8 mouse cellular contexts compared by ENCODE assay signal in the genomic region with DNA sequence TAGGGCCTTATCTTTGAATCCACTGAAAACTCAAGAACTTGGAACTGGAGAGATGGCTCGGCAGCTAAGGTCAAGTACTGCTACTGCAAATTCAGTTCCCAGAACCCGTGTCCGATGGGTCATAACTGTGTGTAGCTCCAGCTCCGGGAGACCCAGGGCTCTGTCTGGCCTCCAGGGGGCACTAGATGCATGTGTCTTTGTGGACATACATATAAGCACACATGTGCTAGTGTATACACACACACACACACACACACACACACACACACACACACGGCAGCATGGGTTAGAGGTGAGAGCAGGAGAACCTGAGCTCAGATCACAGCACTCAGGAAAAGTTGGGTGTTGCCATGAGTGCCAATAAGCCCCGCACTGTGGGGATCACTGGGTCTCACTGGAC. TPM values are rescaled to one million over a fixed set of nuclear protein-coding genes. Genes with fewer than 3 reads are reported as not detected.
DNase-seq lines count a peak whose midpoint lies in the region; ATAC-seq and TF ChIP-seq lines count a peak whose summit lies in the region.

No protein-coding gene starts in this region.

- TF ChIP-seq POLR2A in kidney, adult 2 months (IDR thresholded peaks at IDR 0.05; ENCODE audit: low read depth, low read length), result no peak

- no peak overlapping the region for H3K27ac ChIP-seq in heart, embryonic 10.5 days
- H3K27ac ChIP-seq in kidney, adult 2 months (ENCODE audit: insufficient read depth, low read depth, low read length), result no peak overlapping the region
- no peak overlapping the region for H3K27ac ChIP-seq in neural tube, embryonic 11.5 days (ENCODE audit: low read depth, low read length)

- no peak overlapping the region for H3K4me2 ChIP-seq in neural tube, embryonic 11.5 days (ENCODE audit: low read depth)

- H3K27me3 ChIP-seq in heart, embryonic 10.5 days (ENCODE audit: insufficient read depth, poor library complexity, severe bottlenecking), result no peaks in the 10 kb centered on the region
- no peaks in the 10 kb centered on the region for H3K27me3 ChIP-seq in kidney, adult 2 months (replicated peaks; ENCODE audit: control insufficient read depth, insufficient read depth, low read length)
- no peaks in the 10 kb centered on the region for H3K27me3 ChIP-seq in neural tube, embryonic 11.5 days (ENCODE audit: control insufficient read depth, insufficient read depth, low read length)

- peak; percentile 58 for ATAC-seq in neural tube, embryonic 11.5 days (ENCODE audit: insufficient read depth, low FRiP score, low TSS enrichment)

- peak; percentile 39 for DNase-seq in heart, adult 11 months
- no peak for DNase-seq in heart, embryonic 10.5 days (ENCODE audit: low spot score)
- DNase-seq in 3134 (ENCODE audit: extremely low read depth, insufficient read length, low spot score), result peak; percentile 6
- peak; percentile 43 to 45 for DNase-seq in adrenal gland, adult 18-20 months (ENCODE audit: low spot score in 2 of 2)
- peak; percentile 49 for DNase-seq in kidney, adult 2 months
- DNase-seq in neural tube, embryonic 11.5 days (ENCODE audit: low spot score), result peak; percentile 42
- no peak for DNase-seq in right cerebral cortex, postnatal 36 days (ENCODE audit: low spot score in 2 of 2)
- no peak for DNase-seq in layer of hippocampus, postnatal 14 days (ENCODE audit: low spot score in 2 of 2)

- no peak overlapping the region for H3K4me3 ChIP-seq in heart, embryonic 10.5 days
- H3K4me3 ChIP-seq in kidney, adult 2 months (ENCODE audit: insufficient read depth, low read depth, low read length), result no peak overlapping the region
- no peak overlapping the region for H3K4me3 ChIP-seq in neural tube, embryonic 11.5 days (ENCODE audit: low read depth, low read length)

- no peaks in the 10 kb centered on the region for H3K4me1 ChIP-seq in heart, embryonic 10.5 days
- peaks cover 4% of the 10 kb centered on the region; the same call in 1 of the 2 replicates for H3K4me1 ChIP-seq in kidney, adult 2 months (ENCODE audit: control insufficient read depth, insufficient read depth, low read length)
- H3K4me1 ChIP-seq in neural tube, embryonic 11.5 days (ENCODE audit: control insufficient read depth, insufficient read depth, low read length), result no peaks in the 10 kb centered on the region

- H3K36me3 ChIP-seq in heart, embryonic 10.5 days, result no peaks in the 10 kb centered on the region
- H3K36me3 ChIP-seq in kidney, adult 2 months (ENCODE audit: control insufficient read depth, insufficient read depth, low read length), result no peaks in the 10 kb centered on the region
- no peaks in the 10 kb centered on the region for H3K36me3 ChIP-seq in neural tube, embryonic 11.5 days (ENCODE audit: control insufficient read depth, insufficient read depth, low read length)

- 80% methylated on average over 6 of the region's 6 CpGs for WGBS in heart, embryonic 10.5 days
- 66% methylated on average over 6 of the region's 6 CpGs for WGBS in kidney, adult 2 months
- WGBS in neural tube, embryonic 11.5 days, result 80% methylated on average over 5 of the region's 6 CpGs

- TF ChIP-seq CTCF in kidney, adult 2 months (conservative IDR thresholded peaks at IDR 0.05; ENCODE audit: insufficient read depth, insufficient read length, low read depth, low read length), result peak; percentile 65

- no peak overlapping the region for H3K9ac ChIP-seq in neural tube, embryonic 11.5 days (ENCODE audit: low read length)

- H3K9me3 ChIP-seq in heart, embryonic 10.5 days, result no peaks in the 10 kb centered on the region
- no peaks in the 10 kb centered on the region for H3K9me3 ChIP-seq in neural tube, embryonic 11.5 days (ENCODE audit: control insufficient read depth, low read length)

RNA-seq across cellular contexts. Expression of a gene that starts 19.2 kb away (rescaled TPM):
- polyA plus RNA-seq in heart, embryonic 10.5 days (2016; fragmentation: Nextera tagmentation; extraction: Ambion mirVana), result 1.1 and 1.2 TPM in 2 replicates
- 1 to 10 TPM in 1 of 2 experiments, under 1 TPM in 1; 0.27 to 1.5 TPM for total RNA-seq in adrenal gland, adult 18-20 months (2021)
- polyA plus RNA-seq in kidney, adult 2 months (2012; rRNA removed), result 9.4 and 9.6 TPM in 2 replicates
- 2.1 and 3.2 TPM in 2 replicates for polyA plus RNA-seq in neural tube, embryonic 11.5 days (2014; fragmentation: Nextera tagmentation; extraction: Ambion mirVana)
- under 1 TPM; 0.37 to 0.45 TPM for total RNA-seq in layer of hippocampus, postnatal 14 days (2021)

RNA-seq across cellular contexts. Expression of a gene that starts 55.6 kb away (rescaled TPM):
- not detected in 2 replicates for polyA plus RNA-seq in heart, embryonic 10.5 days (2016; fragmentation: Nextera tagmentation; extraction: Ambion mirVana)
- not detected for total RNA-seq in adrenal gland, adult 18-20 months (2021)
- 0.16 and 0.27 TPM in 2 replicates for polyA plus RNA-seq in kidney, adult 2 months (2012; rRNA removed)
- not detected in 2 replicates for polyA plus RNA-seq in neural tube, embryonic 11.5 days (2014; fragmentation: Nextera tagmentation; extraction: Ambion mirVana)
- not detected for total RNA-seq in layer of hippocampus, postnatal 14 days (2021)

Comparison
In these comparisons a context has a peak if more than half of its experiments do, and no peak if none do; other contexts are left out.
1. DNase-seq: peak in heart, adult 11 months (single experiment), 3134 (single experiment), adrenal gland, adult 18-20 months (2 of 2), kidney, adult 2 months (single experiment) and neural tube, embryonic 11.5 days (single experiment); none in heart, embryonic 10.5 days (single experiment), right cerebral cortex, postnatal 36 days (0 of 2) and layer of hippocampus, postnatal 14 days (0 of 2).